Mouse (Mus musculus): ENCODE data around the gene Morf4l1. TPM values are rescaled to one million over a fixed set of nuclear protein-coding genes. Genes with fewer than 3 reads are reported as not detected.

Gene Morf4l1
- polyA plus RNA-seq (2014; fragmentation: Illumina TruSeq; extraction: RNeasy Lipid Tissue Mini Kit (QIAGEN cat#74804)) = 811 TPM

DNA sequence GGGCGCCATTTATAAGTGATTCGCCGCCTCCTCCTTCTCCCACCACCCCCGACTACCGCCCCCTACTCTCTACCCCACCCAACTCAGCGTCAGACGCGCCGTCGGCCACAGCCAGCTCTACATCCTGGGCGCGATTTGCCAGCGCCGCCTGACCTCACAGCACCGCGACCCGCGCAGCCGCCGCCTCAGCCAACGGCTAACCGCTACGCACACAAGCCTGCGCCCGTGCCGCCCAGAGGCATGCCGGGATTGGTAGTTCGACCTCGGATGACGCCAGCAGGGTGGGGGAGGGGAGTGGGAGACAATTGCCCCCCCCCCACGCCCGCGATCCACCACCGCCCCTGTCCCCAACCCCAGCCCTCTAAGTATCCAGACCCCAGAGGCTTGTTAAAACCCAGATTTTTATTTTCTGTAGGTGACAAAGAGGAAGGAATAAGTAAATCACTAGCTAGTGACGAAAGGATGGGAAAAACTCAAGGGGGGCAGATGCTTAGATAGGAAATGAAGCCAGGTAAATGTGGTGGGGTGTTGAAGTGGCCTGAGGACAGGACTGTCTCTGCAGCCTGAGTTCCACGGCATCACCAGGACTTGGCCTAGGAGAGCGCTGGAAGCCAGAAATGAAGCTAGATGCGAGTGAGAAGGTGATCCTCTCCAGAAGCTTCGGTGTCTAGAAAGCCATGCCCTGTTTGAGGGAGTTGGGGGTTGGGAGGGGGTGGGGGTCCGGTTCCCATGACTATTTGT is at the start of gene Morf4l1:
Gene Morf4l1, minus strand, starts transcription at position 208 of the 741 bp plus-strand sequence.

DNA sequence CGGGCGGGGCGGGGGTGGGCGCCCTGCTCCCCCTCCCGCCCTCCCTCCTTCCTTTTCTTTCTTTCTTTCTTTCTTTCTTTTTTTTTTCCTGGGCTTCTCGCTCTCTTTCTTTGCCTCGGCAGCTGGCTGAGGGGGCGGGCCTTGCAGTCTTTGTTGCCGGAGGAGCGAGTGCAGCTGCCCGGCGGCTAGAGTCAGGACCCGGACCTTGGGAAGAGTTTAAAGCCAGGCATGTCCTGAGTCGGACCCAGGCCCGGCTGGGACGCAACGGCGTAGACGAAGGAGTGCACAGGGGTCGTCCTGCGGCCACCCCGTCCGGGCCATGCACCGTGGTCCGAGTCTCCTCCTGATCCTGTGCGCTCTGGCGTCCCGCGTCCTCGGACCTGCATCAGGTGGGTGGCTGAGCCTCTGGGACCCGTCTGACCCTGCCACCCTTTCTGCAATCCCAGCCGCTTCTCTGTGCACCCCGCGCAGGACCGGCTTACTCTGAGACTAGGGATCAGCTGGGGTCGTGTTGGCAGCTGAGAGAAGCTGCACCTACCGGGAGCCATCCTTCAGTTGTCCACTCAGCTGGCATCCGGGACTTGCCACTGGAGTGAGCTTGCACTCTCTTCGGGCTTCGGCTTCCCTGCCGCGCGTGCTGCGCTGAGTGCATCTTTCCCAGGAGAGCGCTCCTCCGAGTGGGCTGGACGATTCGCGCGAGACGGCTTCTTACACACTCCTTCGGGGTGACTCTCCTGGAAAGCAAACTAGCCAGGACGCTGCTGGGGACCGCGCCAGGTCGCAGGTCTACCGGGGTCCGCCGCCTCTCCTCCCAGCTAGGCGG is 48.6 kb upstream of the Morf4l1 start, which contains the start of gene Adamts7:
Gene Adamts7, plus strand, starts transcription at position 144 of the 823 bp plus-strand sequence.

DNA sequence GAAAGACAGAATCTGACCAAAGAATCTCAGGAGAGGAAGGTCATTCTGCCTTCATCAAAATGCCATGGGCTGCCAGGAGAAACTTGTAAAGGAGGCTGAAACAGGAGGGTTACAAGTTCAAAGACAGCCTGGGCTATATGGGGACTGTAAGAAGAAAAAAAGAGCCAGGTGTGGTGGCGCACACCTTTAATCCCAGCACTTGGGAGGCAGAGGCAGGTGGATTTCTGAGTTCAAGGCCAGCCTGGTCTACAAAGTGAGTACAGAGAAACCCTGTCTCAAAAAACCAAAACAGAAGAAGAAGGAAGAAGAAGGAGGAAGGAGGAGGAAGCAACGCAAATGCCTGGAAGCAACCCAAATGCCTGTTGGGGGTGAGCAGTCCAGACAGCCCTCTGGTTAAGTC is 60.7 kb downstream of the Morf4l1 start, which contains the start of gene Ctsh:
Gene Ctsh, plus strand, starts transcription at position 301 of the 400 bp plus-strand sequence.

Other genes starting within 250 kb of the Morf4l1 start
- 0.34 TPM for gene Rasgrf1, start 204.9 kb downstream of the Morf4l1 start, polyA plus RNA-seq (2014; fragmentation: Illumina TruSeq; extraction: RNeasy Lipid Tissue Mini Kit (QIAGEN cat#74804))
- 182 TPM for gene Ctsh, start 60.6 kb downstream of the Morf4l1 start, polyA plus RNA-seq (2014; fragmentation: Illumina TruSeq; extraction: RNeasy Lipid Tissue Mini Kit (QIAGEN cat#74804))
- 1.6 TPM for gene Adamts7, start 48.3 kb upstream of the Morf4l1 start, polyA plus RNA-seq (2014; fragmentation: Illumina TruSeq; extraction: RNeasy Lipid Tissue Mini Kit (QIAGEN cat#74804))
- 13.5 TPM for gene Tbc1d2b, start 156.0 kb upstream of the Morf4l1 start, polyA plus RNA-seq (2014; fragmentation: Illumina TruSeq; extraction: RNeasy Lipid Tissue Mini Kit (QIAGEN cat#74804))